Mouse (Mus musculus) hindbrain, postnatal 0 days (tissue): ENCODE measurements around the gene Gatb. TPM values are rescaled to one million over a fixed set of nuclear protein-coding genes. Genes with fewer than 3 reads are reported as not detected.

ENCODE experiments used
- ATAC-seq: fragments of 200-750 bp; cut with Nextera tagmentation; 2 replicates; pipeline ENCODE4 v1.8.0; 2017; ENCODE audit warnings: mild to moderate bottlenecking, moderate TSS enrichment, moderate library complexity
- DNase-seq: peaks from one replicate; pipeline ENCODE4 v3.0.0-alpha.2; 2015; ENCODE audit warnings: low spot score
- H3K27ac ChIP-seq: fragments of 300-500 bp; sonication (generic); 2 replicates; pipeline ENCODE4 v1.5.1; 2014; ENCODE audit warnings: mild to moderate bottlenecking
- H3K27me3 ChIP-seq: fragments of 300-500 bp; sonication (generic); 2 replicates; pipeline ENCODE4 v1.6.1; 2014; ENCODE audit warnings: low read length, mixed read lengths; ENCODE audit not compliant: insufficient read depth
- H3K36me3 ChIP-seq: fragments of 300-500 bp; sonication (generic); 2 replicates; pipeline ENCODE4 v1.6.1; 2014; ENCODE audit warnings: low read length, mixed read lengths; ENCODE audit not compliant: insufficient read depth
- H3K4me1 ChIP-seq: fragments of 300-500 bp; sonication (generic); 2 replicates; pipeline ENCODE4 v1.6.1; 2014; ENCODE audit warnings: antibody characterized with exemption, low read length, mixed read lengths; ENCODE audit not compliant: insufficient read depth
- H3K4me2 ChIP-seq: fragments of 300-500 bp; sonication (generic); 2 replicates; pipeline ENCODE4 v1.6.1; 2014; ENCODE audit warnings: low read depth, mild to moderate bottlenecking, low read length, moderate library complexity, mixed read lengths
- H3K4me3 ChIP-seq: fragments of 300-500 bp; sonication (generic); 2 replicates; pipeline ENCODE4 v1.5.1; 2014; ENCODE audit warnings: low read length
- H3K9ac ChIP-seq: fragments of 300-500 bp; sonication (generic); replicated peaks from 2 replicates; pipeline ENCODE4 v1.6.1; 2014; ENCODE audit warnings: mild to moderate bottlenecking, low read length, moderate library complexity, mixed read lengths
- H3K9me3 ChIP-seq: fragments of 300-500 bp; sonication (generic); 2 replicates; pipeline ENCODE4 v1.6.1; 2016; ENCODE audit warnings: low read length, mixed read lengths
- CTCF ChIP-seq: IDR thresholded peaks from 2 replicates; pipeline ENCODE4 v1.5.1; 2016; ENCODE audit warnings: antibody characterized with exemption, control low read depth, low read depth
- WGBS: fragments of 180-500 bp; shearing (Covaris S2); extraction: QIAGEN DNeasy Blood & Tissue Kit; methylation state at CpG from one replicate; pipeline ENCODE4 v1.1.7; 2014; 5-methylcytosine and 5-hydroxymethylcytosine counted together
- polyA plus RNA-seq: library from polyadenylated mRNA; unstranded; fragments of >200 nt; fragmentation: Nextera tagmentation; extraction: Ambion mirVana; gene quantifications from 2 replicates; pipeline ENCODE4 v1.2.1, GENCODE M21; 2015
- total RNA-seq: library from RNA; depleted of rRNA; stranded (reverse); fragments of >200 nt; gene quantifications from 2 replicates; pipeline ENCODE4 v1.2.3, GENCODE M21; 2014; rRNA removed

Gene Gatb
- total RNA-seq (31.8 and 44.8 TPM in 2 replicates), polyA plus RNA-seq (17.3 and 18.4 TPM in 2 replicates)

GRCm38 (mm10) chr3:85573864-85574830 lies at the start of gene Gatb:
Gene Gatb, plus strand, starts transcription at chr3:85574119.
- 2% methylated on average over 41 of the region's 41 CpGs for WGBS
- DNase-seq (peak; percentile 100), ATAC-seq (peak; percentile 99)
- Histone ChIP-seq H3K4me3 (peak within 1 kb of the TSS; percentile 68), H3K9me3 (no peaks in the 10 kb centered on the region), H3K27me3 (no peaks in the 10 kb centered on the region), H3K36me3 (no peaks in the 10 kb centered on the region), H3K9ac (peak within 1 kb of the TSS; percentile 76), H3K27ac (peak within 1 kb of the TSS; percentile 94), H3K4me2 (peak within 1 kb of the TSS; percentile 78), H3K4me1 (no peaks in the 10 kb centered on the region)
- peak; percentile 85 for TF ChIP-seq CTCF

- no peak overlapping the region for H3K27ac ChIP-seq
- no peak for TF ChIP-seq CTCF
- 75% methylated on average over 8 of the region's 8 CpGs for WGBS
- H3K4me3 ChIP-seq, result no peak overlapping the region
- H3K9me3 ChIP-seq, result no peaks in the 10 kb centered on the region
- H3K9ac ChIP-seq, result no peak overlapping the region
- no peak for ATAC-seq
- DNase-seq, result no peak
- H3K4me1 ChIP-seq, result no peaks in the 10 kb centered on the region
- no peaks in the 10 kb centered on the region for H3K36me3 ChIP-seq
- no peaks in the 10 kb centered on the region for H3K27me3 ChIP-seq
- H3K4me2 ChIP-seq, result no peak overlapping the region
These were observed 43.2 kb upstream of the Gatb start for GRCm38 (mm10) chr3:85530601-85531161.

DNA sequence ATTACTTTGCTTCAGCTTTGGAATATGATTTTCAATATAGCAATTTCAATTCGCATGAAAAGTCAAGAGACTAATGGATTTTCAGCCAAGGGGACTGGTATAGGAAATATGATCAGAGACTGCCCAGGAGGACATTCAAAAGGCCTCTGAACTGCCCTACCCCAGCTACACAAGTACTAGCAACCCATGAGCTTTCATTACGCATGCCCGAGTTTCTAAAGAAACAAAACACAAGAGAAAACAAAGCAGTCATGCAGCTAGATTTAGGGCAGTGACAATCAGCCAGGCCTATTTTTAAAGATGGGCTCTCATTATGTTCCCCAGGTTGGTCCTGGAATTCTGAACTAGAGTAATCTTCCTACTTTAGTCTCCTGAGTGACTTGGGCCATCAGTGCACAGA lies 41.5 kb upstream of the Gatb start:
- ATAC-seq (no peak), DNase-seq (no peak)
- H3K4me2 ChIP-seq, result no peak overlapping the region
- no peaks in the 10 kb centered on the region for H3K36me3 ChIP-seq
- 56% methylated on average over 3 of the region's 3 CpGs for WGBS
- no peak overlapping the region for H3K4me3 ChIP-seq
- no peaks in the 10 kb centered on the region for H3K4me1 ChIP-seq
- H3K9ac ChIP-seq, result no peak overlapping the region
- TF ChIP-seq CTCF, result no peak
- no peaks in the 10 kb centered on the region for H3K9me3 ChIP-seq
- H3K27me3 ChIP-seq, result no peaks in the 10 kb centered on the region
- no peak overlapping the region for H3K27ac ChIP-seq

- no peaks in the 10 kb centered on the region for H3K36me3 ChIP-seq
- H3K27ac ChIP-seq, result no peak overlapping the region
- ATAC-seq (no peak), DNase-seq (no peak)
- H3K9ac ChIP-seq, result no peak overlapping the region
- 64% methylated on average over 3 of the region's 3 CpGs for WGBS
- H3K9me3 ChIP-seq, result no peaks in the 10 kb centered on the region
- no peak overlapping the region for H3K4me2 ChIP-seq
- no peaks in the 10 kb centered on the region for H3K27me3 ChIP-seq
- TF ChIP-seq CTCF, result no peak
- no peaks in the 10 kb centered on the region for H3K4me1 ChIP-seq
- H3K4me3 ChIP-seq, result no peak overlapping the region
These were observed 38.9 kb upstream of the Gatb start for GRCm38 (mm10) chr3:85535042-85535441.

DNA sequence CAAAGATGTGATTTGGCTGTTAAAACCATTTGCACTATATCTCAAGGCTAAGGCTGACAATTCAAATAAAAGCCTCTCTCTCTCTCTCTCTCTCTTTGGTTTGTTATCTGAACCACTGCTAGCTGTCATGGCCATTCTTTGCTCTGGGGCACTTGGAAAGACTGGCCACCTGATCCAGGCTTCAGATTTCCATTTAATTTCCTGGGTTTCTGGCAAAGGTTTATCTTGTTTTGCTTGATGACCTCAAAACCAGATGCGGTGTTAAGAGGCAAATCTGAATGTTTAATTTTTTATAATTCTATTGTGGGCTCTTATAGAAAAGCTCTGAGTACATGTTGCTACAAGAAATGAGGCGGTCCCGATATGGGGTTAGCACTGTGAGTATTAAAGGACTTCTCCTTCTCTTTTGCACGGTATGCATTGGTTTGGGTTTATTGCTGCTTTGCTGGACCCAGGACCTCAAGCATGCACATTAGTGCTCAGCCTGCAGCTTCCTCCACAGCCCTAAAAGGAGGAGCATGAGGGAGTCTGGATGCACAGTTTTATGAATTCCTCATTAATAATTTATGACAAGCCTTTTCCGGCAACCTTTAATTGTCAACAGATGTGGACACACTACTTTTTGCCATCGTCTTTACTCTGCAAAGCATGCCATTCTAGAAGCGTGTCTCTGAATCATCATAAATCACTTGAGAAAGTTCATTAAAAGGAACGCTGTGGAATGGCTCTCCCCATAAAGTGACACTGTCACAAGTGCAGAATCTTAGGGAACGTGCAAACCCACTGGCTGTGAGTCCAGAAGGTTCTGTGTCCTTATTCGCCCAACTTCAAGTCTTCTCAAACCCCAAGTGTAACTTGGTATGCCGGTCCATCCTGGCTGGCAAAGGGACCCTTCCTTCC lies 38.0 kb upstream of the Gatb start:
- H3K4me2 ChIP-seq, result no peak overlapping the region
- 73% methylated on average over 11 of the region's 11 CpGs for WGBS
- no peak overlapping the region for H3K9ac ChIP-seq
- no peaks in the 10 kb centered on the region for H3K27me3 ChIP-seq
- no peak for ATAC-seq
- no peaks in the 10 kb centered on the region for H3K36me3 ChIP-seq
- no peak overlapping the region for H3K27ac ChIP-seq
- no peak overlapping the region for H3K4me3 ChIP-seq
- H3K9me3 ChIP-seq, result no peaks in the 10 kb centered on the region
- DNase-seq, result no peak
- no peaks in the 10 kb centered on the region for H3K4me1 ChIP-seq
- TF ChIP-seq CTCF, result no peak

- no peaks in the 10 kb centered on the region for H3K27me3 ChIP-seq
- no peaks in the 10 kb centered on the region for H3K4me1 ChIP-seq
- no peak for DNase-seq
- H3K9ac ChIP-seq, result no peak overlapping the region
- no peak overlapping the region for H3K27ac ChIP-seq
- TF ChIP-seq CTCF, result no peak
- no peaks in the 10 kb centered on the region for H3K9me3 ChIP-seq
- no peak for ATAC-seq
- WGBS, result 66% methylated on average over 3 of the region's 3 CpGs
- no peaks in the 10 kb centered on the region for H3K36me3 ChIP-seq
- H3K4me2 ChIP-seq, result no peak overlapping the region
- H3K4me3 ChIP-seq, result no peak overlapping the region
These were observed 31.2 kb upstream of the Gatb start for GRCm38 (mm10) chr3:85542765-85543164.
